Mouse (Mus musculus): Measurements from ENCODE around the gene Ltbp4. TPM values are rescaled to one million over a fixed set of nuclear protein-coding genes. Genes with fewer than 3 reads are reported as not detected.

Gene Ltbp4
- polyA plus RNA-seq, 1 experiment from 2014 or later = 6.1 TPM

- Histone ChIP-seq H3K27ac (no peak overlapping the region), H3K27me3 (replicated peaks) (peaks cover 62% of the 10 kb centered on the region), H3K36me3 (no peaks in the 10 kb centered on the region), H3K4me2 (replicated peaks) (no peak overlapping the region), H3K4me1 (peaks cover 10% of the 10 kb centered on the region), H3K9ac (no peak overlapping the region), H3K9me3 (no peaks in the 10 kb centered on the region), H3K4me3 (no peak overlapping the region)
- 91% methylated on average over 5 of the region's 5 CpGs for WGBS
- no peak for ATAC-seq (ENCODE audit: low FRiP score, low read depth)
These were observed 14.5 kb downstream of the Ltbp4 start for GRCm38 (mm10) chr7:27323001-27323400.

DNA sequence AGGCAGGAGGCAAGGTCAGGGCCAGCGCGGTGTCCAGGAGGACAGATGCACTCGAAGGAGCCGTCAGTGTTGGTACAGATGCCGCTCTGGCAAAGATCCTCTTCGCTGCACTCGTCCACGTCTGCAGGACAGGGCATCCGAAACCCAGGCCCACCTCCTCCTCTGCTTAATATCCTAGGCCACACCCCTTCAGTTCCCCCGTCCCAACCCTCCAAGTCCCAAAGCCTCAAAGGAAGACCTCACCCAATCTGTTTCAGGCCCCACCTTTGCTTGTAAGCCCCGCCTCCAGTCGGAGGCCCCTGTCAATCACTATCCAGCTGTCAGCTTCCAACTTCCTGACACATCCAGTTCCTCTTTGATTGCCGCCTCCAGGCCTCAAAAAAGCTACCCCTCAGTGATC lies 15.2 kb downstream of the Ltbp4 start:
- Histone ChIP-seq H3K9ac (no peak overlapping the region), H3K4me3 (no peak overlapping the region), H3K9me3 (no peaks in the 10 kb centered on the region), H3K4me2 (replicated peaks) (no peak overlapping the region), H3K27me3 (replicated peaks) (peaks cover 55% of the 10 kb centered on the region), H3K27ac (no peak overlapping the region), H3K4me1 (peaks cover 10% of the 10 kb centered on the region), H3K36me3 (no peaks in the 10 kb centered on the region)
- no peak for ATAC-seq (ENCODE audit: low FRiP score, low read depth)
- 18% methylated on average over 13 of the region's 13 CpGs for WGBS

DNA sequence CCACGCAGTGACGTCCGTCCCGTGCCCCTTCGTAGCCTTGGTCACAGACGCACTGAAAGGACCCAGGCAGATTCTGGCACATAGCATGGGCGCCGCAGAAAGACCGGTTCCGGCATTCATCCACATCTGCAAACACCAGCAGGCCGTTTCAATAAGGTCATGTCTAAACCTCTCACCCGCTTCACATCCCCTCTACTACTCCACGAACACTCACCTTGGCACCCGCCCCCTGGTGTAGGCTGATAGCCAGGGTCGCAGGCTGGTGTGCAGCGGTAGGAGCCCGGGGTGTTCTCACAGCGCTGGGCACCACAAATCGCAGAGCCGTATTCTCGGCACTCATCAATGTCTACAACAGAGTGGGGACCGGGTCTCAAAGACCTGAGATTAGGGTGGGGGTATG lies 18.1 kb downstream of the Ltbp4 start:
- 0 out of 2 replicates have a peak, but pooled peaks cover 2% of the 10 kb centered on the region for H3K4me1 ChIP-seq
- no peak overlapping the region for H3K9ac ChIP-seq
- no peaks in the 10 kb centered on the region for H3K36me3 ChIP-seq
- H3K4me2 ChIP-seq (replicated peaks) = no peak overlapping the region
- H3K4me3 ChIP-seq = no peak overlapping the region
- WGBS = 94% methylated on average over 22 of the region's 22 CpGs
- H3K9me3 ChIP-seq = peaks cover 1% of the 10 kb centered on the region; the same call in 1 of the 2 replicates
- peaks cover 27% of the 10 kb centered on the region for H3K27me3 ChIP-seq (replicated peaks)
- H3K27ac ChIP-seq = no peak overlapping the region
- ATAC-seq (ENCODE audit: low FRiP score, low read depth) = no peak

DNA sequence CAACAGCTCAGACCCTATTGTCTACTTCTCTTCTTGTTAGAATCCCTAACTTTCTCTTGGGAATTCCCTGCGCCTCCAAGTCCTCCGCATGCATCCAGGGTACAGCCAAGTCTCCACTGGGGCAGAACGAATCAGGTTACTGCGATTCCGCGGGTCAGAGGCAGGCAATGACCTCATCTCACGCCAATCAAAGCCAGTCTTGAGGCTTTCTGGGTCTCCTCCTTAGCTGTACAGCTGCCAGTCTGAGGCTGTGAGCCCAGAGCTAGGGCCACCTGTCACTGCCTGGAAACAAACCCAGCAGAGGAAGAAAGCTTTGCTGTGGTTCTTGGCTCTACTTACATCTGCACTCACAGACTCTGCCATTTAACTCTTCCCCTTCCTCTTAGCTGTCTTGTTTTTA lies 21.5 kb downstream of the Ltbp4 start:
- no peak for ATAC-seq (ENCODE audit: low FRiP score, low read depth)
- no peaks in the 10 kb centered on the region; the same call in 1 of the 2 replicates for H3K27me3 ChIP-seq (replicated peaks)
- no peak overlapping the region for H3K27ac ChIP-seq
- no peak overlapping the region for H3K4me3 ChIP-seq
- H3K4me1 ChIP-seq = 0 out of 2 replicates have a peak, but pooled peaks cover 2% of the 10 kb centered on the region
- H3K9me3 ChIP-seq = peaks cover 13% of the 10 kb centered on the region
- H3K9ac ChIP-seq = no peak overlapping the region
- H3K36me3 ChIP-seq = no peaks in the 10 kb centered on the region
- no peak overlapping the region for H3K4me2 ChIP-seq (replicated peaks)
- WGBS = 33% methylated on average over 7 of the region's 7 CpGs

- Histone ChIP-seq H3K27ac (no peak overlapping the region), H3K36me3 (no peaks in the 10 kb centered on the region), H3K9me3 (peaks cover 13% of the 10 kb centered on the region), H3K9ac (no peak overlapping the region), H3K4me3 (no peak overlapping the region), H3K4me2 (replicated peaks) (no peak overlapping the region), H3K4me1 (peaks cover 9% of the 10 kb centered on the region; the same call in 1 of the 2 replicates), H3K27me3 (replicated peaks) (peaks cover 11% of the 10 kb centered on the region)
- WGBS = 94% methylated on average over 3 of the region's 3 CpGs
- no peak for ATAC-seq (ENCODE audit: low FRiP score, low read depth)
These were observed 23.1 kb downstream of the Ltbp4 start for GRCm38 (mm10) chr7:27314393-27314792.

DNA sequence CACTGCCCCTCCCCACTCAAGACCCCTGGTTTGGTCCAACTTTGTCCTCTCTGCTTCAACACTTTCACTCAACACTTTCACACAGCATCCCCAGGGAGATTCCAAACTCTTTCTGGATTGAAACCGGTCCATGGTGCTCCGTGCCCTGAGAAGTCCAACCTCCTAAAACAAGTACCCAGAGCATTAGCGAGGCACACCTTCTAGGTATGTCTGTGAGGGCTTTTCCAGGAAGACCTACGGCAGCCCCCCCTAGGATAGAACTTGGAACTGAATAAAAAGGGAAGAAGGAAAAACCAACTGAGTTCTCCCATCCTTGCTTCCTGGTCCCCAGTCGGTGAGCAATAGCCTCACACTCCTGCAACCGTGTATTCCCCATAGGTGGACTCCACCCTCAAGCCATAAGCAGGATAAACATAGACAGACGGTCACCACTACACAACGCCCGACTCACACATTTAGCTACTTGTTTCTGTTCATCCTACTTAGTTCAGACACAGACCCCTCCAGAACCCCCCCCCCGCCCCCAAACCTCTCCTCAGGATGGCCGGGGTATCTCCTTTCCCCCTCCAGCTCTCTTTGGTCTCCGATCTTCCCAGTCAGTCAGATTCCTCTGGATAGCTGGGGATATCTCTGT lies 25.7 kb downstream of the Ltbp4 start:
- Histone ChIP-seq H3K4me3 (no peak overlapping the region), H3K4me1 (peaks cover 11% of the 10 kb centered on the region; the same call in 1 of the 2 replicates), H3K4me2 (replicated peaks) (no peak overlapping the region), H3K9ac (no peak overlapping the region), H3K27ac (no peak overlapping the region), H3K9me3 (peaks cover 13% of the 10 kb centered on the region), H3K36me3 (no peaks in the 10 kb centered on the region), H3K27me3 (replicated peaks) (peaks cover 18% of the 10 kb centered on the region)
- WGBS = 89% methylated on average over 12 of the region's 12 CpGs
- no peak for ATAC-seq (ENCODE audit: low FRiP score, low read depth)

DNA sequence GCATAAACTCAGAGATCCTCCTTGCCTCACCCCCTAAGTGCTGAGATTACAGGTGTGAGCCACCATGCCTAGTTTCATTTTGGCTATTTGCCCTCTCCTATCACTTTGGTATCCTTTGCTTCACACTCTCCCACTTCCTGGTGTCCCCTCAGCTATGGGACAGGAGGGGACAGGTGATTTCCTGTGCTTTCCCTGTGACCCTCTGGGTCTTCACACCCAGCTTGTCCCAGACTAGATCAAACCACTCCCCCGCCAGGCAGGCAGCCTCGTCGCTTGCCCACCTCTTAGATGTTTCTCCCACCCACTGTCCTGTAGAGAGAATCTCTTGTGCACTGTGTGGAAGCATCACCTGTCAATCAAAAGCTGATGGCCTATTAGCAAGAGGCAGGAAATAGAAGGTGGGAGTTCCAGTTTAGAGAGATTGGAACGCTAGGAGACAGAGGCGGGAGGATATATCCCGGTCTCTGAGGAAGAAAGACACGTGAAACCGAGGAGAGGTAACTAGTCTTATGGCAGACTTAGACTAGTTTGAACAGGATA lies 26.4 kb downstream of the Ltbp4 start:
- H3K9me3 ChIP-seq = peaks cover 13% of the 10 kb centered on the region
- no peak overlapping the region for H3K4me2 ChIP-seq (replicated peaks)
- H3K4me3 ChIP-seq = no peak overlapping the region
- peaks cover 18% of the 10 kb centered on the region for H3K27me3 ChIP-seq (replicated peaks)
- H3K9ac ChIP-seq = no peak overlapping the region
- WGBS = 32% methylated on average over 8 of the region's 8 CpGs
- peaks cover 11% of the 10 kb centered on the region; the same call in 1 of the 2 replicates for H3K4me1 ChIP-seq
- no peak for ATAC-seq (ENCODE audit: low FRiP score, low read depth)
- no peak overlapping the region for H3K27ac ChIP-seq
- H3K36me3 ChIP-seq = no peaks in the 10 kb centered on the region

- Histone ChIP-seq H3K27me3 (replicated peaks) (peaks cover 18% of the 10 kb centered on the region), H3K4me1 (peaks cover 9% of the 10 kb centered on the region; the same call in 1 of the 2 replicates), H3K27ac (no peak overlapping the region), H3K4me2 (replicated peaks) (peak overlapping the region; percentile 54), H3K4me3 (peak overlapping the region; percentile 22), H3K36me3 (no peaks in the 10 kb centered on the region), H3K9ac (peak overlapping the region; percentile 22; the same call in 1 of the 2 replicates), H3K9me3 (peaks cover 13% of the 10 kb centered on the region)
- peak; percentile 30; the same call in 1 of the 2 replicates for ATAC-seq (ENCODE audit: low FRiP score, low read depth)
- 3% methylated on average over 17 of the region's 17 CpGs for WGBS
These were observed 27.2 kb downstream of the Ltbp4 start for GRCm38 (mm10) chr7:27310306-27310705.

- ATAC-seq (ENCODE audit: low FRiP score, low read depth) = no peak
These were observed 27.7 kb downstream of the Ltbp4 start for GRCm38 (mm10) chr7:27309832-27310231.

GRCm38 (mm10) chr7:27308821-27309549 lies 28.5 kb downstream of the Ltbp4 start:
- no peak for ATAC-seq (ENCODE audit: low FRiP score, low read depth)

More at GRCm38 (mm10) chr7:27309832-27310231, 27.7 kb downstream of the Ltbp4 start:
- Histone ChIP-seq H3K4me1 (peaks cover 9% of the 10 kb centered on the region; the same call in 1 of the 2 replicates), H3K9ac (no peak overlapping the region), H3K27me3 (replicated peaks) (peaks cover 18% of the 10 kb centered on the region), H3K4me3 (no peak overlapping the region), H3K27ac (no peak overlapping the region), H3K9me3 (peaks cover 13% of the 10 kb centered on the region), H3K4me2 (replicated peaks) (peak overlapping the region; percentile 54; the same call in 1 of the 2 replicates), H3K36me3 (no peaks in the 10 kb centered on the region)
- 32% methylated on average over 3 of the region's 3 CpGs for WGBS

GRCm38 (mm10) chr7:27307551-27307950 lies 29.9 kb downstream of the Ltbp4 start:
- H3K9ac ChIP-seq = no peak overlapping the region
- H3K36me3 ChIP-seq = no peaks in the 10 kb centered on the region
- no peak overlapping the region for H3K4me3 ChIP-seq
- peaks cover 9% of the 10 kb centered on the region; the same call in 1 of the 2 replicates for H3K4me1 ChIP-seq
- no peak overlapping the region for H3K4me2 ChIP-seq (replicated peaks)
- H3K27ac ChIP-seq = no peak overlapping the region
- no peaks in the 10 kb centered on the region for H3K9me3 ChIP-seq
- ATAC-seq (ENCODE audit: low FRiP score, low read depth) = no peak
- H3K27me3 ChIP-seq (replicated peaks) = peaks cover 18% of the 10 kb centered on the region
- WGBS = 68% methylated on average over 9 of the region's 9 CpGs

More at GRCm38 (mm10) chr7:27308821-27309549, 28.5 kb downstream of the Ltbp4 start:
- Histone ChIP-seq H3K36me3 (no peaks in the 10 kb centered on the region), H3K9me3 (peaks cover 7% of the 10 kb centered on the region), H3K27ac (no peak overlapping the region), H3K9ac (0 out of 2 replicates have a peak overlapping the region, but pooled peaks have one; percentile 35), H3K4me2 (replicated peaks) (peak overlapping the region; percentile 59), H3K27me3 (replicated peaks) (peaks cover 18% of the 10 kb centered on the region), H3K4me1 (peaks cover 9% of the 10 kb centered on the region; the same call in 1 of the 2 replicates), H3K4me3 (peak overlapping the region; percentile 25)
- 10% methylated on average over 28 of the region's 28 CpGs for WGBS

Data from neural tube, embryonic 12.5 days (tissue).